Mouse (Mus musculus): ENCODE results near the gene Asb10.
"Not testable (repeated sequence)": the region's sequence is repeated elsewhere in the genome, so short reads cannot be mapped to it uniquely, and the experiment has no call there.

The Asb10 gene

DNA sequence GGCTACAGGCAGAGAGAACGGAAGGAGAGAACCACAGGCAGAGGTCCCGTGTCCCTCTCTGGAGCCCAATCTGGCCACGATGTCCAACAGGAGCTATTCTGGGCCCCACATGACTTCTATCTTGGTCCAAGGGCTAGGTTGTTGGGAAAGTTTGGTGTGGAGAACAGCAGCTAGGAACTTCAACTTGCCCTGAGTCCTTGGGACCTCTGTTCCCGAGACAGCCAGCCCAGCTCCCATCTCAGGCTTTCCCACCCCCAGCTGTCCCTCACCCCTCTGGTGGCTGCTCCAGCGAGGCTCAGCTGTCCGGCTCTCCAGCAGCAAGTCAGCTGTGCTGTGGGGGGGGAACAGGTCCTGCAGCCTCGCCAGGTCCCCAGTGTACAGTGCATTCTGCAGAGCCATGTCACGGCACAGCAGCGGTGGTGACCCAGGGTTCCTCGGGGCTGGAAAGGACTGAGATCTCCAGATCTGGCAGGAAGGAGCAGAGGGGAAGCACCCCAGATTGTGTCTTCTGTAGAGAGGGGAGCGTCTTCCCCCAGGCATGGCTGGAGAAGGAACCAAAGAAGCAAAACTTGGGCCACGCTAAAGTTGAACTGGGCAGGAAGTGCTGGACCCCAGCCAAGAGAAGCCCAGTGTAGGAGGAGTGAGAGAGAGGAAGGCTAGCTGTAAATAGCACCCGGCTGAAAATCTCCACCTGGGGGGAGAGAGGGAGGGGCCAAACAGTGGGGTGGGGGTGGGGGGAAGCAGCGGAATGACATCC lies at the start of gene Asb10:
Gene Asb10, minus strand, starts transcription at position 592 of the 757 bp plus-strand sequence.
- DNase-seq (ENCODE audit: low spot score): no peak

DNA sequence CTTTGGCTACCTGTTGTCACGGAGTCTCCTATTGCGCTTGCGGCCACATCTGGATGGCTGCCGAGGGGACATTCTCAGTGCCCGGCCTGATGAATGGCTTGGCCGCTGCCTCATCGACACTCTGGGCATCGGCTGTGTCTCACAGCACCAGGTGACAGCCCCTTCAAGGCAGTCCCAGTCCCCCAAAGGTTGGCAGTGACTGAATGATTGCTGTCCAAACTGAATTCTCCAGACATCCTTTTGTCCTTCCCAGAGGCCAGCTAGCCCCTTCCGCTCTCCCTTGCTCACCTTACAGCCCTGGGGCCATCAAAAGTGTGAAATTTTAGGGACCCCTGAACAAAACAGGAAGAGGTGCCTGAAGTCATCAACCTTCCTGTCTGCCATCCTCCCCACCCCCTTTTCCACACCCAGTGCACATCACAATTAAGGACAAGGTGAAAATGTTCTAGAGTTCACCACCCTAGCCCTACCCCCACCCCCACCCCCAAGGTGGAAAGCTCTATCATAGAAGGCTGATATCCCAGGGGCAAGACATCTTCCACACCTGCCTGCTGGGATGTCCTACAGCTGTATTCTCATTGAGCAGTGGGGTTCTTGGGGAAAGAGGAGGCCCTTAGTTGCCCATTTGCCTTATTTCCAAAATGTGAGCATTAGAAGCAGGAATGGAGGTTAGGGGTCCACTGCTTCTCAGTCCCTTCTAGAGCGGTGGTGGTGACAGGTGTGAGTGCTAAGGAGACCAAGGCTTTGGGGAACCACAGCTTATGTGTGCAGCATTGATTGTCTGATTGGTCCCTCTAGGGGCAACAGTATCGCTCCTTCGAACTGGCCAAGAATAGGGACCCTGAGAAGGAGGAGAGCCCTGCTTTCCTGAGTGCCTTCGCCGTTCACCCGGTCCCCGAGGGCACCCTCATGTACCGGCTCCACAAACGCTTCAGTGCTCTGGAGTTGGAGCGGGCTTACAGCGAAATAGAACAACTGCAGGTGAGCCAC lies 49.0 kb upstream of the Asb10 start:
- no peak for DNase-seq (ENCODE audit: low spot score)

GRCm38 (mm10) chr5:24587200-24587577 lies 46.4 kb upstream of the Asb10 start:
- peak; percentile 35 for DNase-seq (ENCODE audit: low spot score)

DNA sequence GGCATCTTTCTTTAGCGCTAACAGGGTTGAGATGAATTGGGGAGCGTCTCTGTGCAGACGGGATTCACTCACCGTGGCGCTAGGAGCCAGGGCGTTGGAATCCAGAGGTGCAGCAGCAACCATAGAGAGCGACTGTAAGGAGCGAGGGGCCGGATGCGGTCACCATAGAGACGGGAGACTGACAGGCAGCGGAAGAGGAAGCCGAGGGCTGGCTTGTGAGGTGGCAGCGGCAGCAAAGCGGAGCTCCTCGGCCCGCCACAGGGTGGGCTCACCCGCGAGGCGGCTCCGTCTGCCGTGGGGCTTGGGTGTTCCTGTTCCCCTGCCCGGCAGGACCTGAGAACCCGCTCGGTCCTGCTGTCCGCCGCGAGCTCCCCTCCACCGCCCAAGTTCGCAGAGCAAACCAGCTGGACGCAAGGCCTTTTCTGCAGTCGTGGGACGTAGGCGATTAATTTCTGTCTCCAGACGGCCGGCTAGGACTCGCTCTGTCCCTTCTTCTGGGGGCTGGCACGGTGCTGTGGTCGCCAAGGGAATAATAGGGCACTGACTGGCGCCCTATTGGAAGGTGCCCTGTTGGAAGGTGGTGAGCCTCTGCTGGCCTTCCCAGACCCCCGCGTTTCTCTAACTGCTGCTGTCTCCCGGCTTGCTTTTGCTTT lies 45.9 kb upstream of the Asb10 start, which contains the start of gene Chpf2:
Gene Chpf2, plus strand, starts transcription at position 195 of the 653 bp plus-strand sequence.
- peak; percentile 93 for DNase-seq (ENCODE audit: low spot score)

- no peak for DNase-seq (ENCODE audit: low spot score)
Measured at GRCm38 (mm10) chr5:24586106-24586505, 45.3 kb upstream of the Asb10 start.

GRCm38 (mm10) chr5:24578109-24578963 lies 37.6 kb upstream of the Asb10 start:
- no peak for DNase-seq (ENCODE audit: low spot score)

GRCm38 (mm10) chr5:24577183-24577929 lies 36.6 kb upstream of the Asb10 start, which contains the start of gene Abcf2:
Gene Abcf2 (minus strand): TSS chr5:24577467.
- DNase-seq (ENCODE audit: low spot score): peak; percentile 100

GRCm38 (mm10) chr5:24576801-24577182 lies 36.0 kb upstream of the Asb10 start:
- DNase-seq (ENCODE audit: low spot score): peak; percentile 49

- no peak for DNase-seq (ENCODE audit: low spot score)
Measured at GRCm38 (mm10) chr5:24575948-24576347, 35.2 kb upstream of the Asb10 start.

DNA sequence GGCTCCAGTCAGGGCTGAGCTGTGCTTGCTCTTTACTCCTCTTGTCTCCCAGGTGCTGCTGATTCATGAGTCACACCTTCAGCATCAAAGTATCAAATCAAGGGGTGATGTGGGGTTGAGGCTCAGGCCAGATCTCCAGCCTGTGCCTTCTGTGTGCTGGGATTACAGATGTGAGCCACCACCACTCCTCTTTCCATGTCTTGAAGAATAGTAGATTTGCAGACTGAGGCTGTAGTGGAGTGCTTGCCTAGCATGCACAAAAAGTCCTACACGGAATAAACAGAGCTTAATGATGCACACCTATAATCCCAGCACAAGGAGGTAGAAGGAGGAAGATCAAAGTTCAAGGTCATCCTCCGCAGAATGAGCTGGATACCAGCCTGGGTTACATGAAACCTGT lies 15.9 kb upstream of the Asb10 start, which contains the start of gene 4931409K22Rik:
Gene 4931409K22Rik, minus strand, starts transcription at position 101 of the 400 bp plus-strand sequence.
- DNase-seq (ENCODE audit: low spot score): no peak

GRCm38 (mm10) chr5:24555335-24555734 lies 14.6 kb upstream of the Asb10 start:
- DNase-seq (ENCODE audit: low spot score): not testable (repeated sequence)

DNA sequence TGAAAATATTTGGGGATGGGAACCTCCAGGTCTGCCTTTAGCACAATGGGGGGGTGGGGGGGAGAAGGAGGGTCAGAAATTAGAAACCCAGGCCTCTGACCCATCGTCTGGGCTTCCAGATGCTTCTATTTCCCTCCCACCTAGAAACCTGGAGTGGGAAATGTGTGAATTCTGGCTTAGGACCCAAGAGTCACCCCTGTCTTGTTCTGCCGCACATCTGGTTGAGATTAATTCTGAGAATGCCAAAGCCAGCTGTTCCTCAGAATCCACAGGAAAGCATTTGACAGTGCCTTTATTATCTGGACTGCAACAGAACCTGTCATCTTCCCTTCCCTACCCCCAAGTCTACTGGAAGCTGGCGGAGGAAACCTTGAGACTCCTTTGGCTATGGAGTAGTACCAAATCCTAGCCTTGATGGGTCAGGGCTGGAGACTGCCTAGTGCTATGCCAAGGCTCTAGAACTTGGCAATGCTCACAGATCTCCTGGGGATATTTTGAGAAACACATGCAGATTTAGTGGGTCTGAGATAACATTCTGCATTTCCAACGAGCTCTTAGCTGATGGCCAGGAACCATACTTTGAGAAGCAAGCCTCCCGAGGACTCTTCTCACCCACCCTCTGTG lies 13.0 kb upstream of the Asb10 start:
- DNase-seq (ENCODE audit: low spot score): no peak

DNA sequence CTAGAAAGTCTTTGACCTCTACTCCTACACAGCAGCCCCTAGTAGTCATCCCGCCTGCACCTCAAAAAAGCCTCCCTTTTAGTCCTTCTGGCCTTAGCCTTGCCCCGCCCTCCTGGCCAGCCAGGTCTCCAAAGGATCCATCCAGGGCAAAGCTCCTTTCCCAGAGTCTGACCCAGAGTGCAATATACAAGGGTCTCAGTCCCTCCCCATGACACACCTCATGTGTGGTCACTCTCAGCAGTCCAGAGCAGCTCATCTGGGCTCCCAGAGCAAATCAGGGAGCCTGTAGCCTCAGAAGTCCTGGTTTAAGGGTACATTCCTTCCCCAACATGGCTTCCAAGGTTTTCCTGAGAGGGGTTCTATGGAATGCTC lies 10.5 kb upstream of the Asb10 start:
- no peak for DNase-seq (ENCODE audit: low spot score)

DNA sequence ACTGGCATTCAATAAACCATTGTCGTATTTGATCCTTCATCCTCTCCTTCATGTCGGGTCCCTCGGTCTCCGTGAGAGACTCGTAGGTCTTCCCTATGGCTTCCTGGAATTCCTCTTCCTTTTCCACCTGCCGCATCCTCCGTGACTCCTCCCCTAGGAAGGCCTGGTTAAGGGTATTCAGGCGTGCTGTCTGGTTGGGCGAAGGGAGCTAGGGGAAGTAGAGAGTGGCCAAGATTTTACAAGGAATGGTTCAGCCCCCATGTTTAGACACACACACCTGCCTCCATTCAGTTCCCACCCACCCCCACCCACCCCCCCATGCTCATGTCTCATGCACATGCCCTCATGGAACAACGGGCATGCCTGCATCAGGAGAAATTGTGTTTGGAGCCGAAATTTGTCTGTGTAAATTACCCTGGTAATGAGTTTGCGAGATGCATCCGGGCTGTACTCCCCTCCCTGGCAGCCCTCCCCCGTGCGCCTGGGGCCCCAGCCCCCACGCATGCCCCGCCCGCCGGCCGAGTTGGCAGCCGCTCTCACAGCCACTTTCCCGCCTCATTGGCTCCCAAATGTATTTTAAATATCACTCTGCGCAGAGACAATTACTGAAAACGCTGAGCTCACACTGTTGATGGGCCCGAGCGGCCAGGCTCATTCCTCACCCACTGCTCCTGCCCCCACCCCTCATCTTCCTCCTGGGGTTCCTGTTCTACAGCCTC lies 10.0 kb upstream of the Asb10 start:
- DNase-seq (ENCODE audit: low spot score): no peak

DNA sequence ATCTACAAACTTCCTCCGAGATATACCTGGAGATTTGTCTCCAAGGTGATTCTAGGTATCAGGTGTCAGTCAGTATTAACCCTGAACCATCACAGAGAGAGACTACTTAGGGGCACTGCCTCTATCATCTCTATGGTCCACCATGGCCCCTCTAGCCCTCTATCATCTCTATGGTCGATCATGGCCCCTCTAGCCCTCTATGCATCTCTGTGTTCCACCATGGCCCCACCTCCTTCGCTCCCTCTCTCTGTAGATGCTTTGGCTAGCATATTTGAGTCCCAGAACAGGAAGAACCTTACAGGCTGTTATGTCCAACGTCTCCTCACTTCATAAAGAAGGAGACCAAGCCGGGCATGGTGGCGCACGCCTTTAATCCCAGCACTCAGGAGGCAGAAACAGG lies 1.9 kb upstream of the Asb10 start:
- no peak for DNase-seq (ENCODE audit: low spot score)

- no peak for DNase-seq (ENCODE audit: low spot score)
Measured at GRCm38 (mm10) chr5:24541144-24541569, 379 bp upstream of the Asb10 start.

- DNase-seq (ENCODE audit: low spot score): no peak
Measured at GRCm38 (mm10) chr5:24539571-24540296, 1.0 kb downstream of the Asb10 start.

- no peak for DNase-seq (ENCODE audit: low spot score)
Measured at GRCm38 (mm10) chr5:24537618-24538017, 3.2 kb downstream of the Asb10 start.

DNA sequence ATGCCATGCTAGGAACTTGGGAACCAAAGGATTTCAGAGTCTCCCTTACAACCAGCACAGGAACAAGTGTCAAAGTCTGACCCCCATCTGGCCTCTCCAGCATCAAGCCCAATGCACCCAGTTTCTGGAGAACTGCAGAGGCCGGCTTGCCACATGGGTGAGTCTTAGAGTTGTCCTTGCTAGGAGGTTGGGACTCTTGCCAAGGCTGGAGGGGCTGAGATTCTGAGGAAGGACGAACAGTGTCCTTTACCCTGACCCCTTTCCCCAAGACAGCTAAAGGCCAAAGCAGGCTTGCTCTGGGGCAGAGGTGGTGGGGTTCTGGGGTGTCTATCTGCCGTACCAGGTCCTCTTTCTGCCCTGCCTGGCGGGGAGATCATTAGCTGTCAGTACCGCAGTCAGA lies 4.3 kb downstream of the Asb10 start:
- DNase-seq (ENCODE audit: low spot score): no peak

Measured in embryo, embryonic 10 days (tissue).